Mouse (Mus musculus): ENCODE data around the gene D930020B18Rik.

The D930020B18Rik gene

GRCm38 (mm10) chr10:121641272-121642053 lies at the start of gene D930020B18Rik:
Gene D930020B18Rik (plus strand): TSS chr10:121641588.
- DNase-seq, result no peak

DNA sequence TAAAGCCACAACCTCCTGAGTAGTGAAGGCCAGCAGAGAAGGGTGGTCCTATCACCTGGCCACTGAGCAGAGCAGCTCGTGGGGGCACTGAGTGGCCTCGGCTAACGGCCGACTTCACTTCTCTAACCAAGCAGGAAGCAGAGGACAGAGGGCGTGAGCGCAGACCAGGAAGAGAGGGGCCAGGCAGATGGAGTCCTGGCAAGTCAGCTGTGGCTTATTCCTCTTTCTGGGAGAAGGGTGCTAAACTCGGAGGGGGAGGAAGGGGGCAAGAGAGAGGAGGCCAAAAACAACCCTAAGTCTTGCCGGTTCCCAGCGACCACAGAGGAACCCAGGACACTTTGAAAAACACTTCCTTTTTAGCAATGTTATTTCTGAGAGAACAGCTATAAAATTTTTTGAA lies 44.8 kb upstream of the D930020B18Rik start:
- DNase-seq, result peak; percentile 63

GRCm38 (mm10) chr10:121601272-121601671 lies 40.1 kb upstream of the D930020B18Rik start:
- no peak for DNase-seq

DNA sequence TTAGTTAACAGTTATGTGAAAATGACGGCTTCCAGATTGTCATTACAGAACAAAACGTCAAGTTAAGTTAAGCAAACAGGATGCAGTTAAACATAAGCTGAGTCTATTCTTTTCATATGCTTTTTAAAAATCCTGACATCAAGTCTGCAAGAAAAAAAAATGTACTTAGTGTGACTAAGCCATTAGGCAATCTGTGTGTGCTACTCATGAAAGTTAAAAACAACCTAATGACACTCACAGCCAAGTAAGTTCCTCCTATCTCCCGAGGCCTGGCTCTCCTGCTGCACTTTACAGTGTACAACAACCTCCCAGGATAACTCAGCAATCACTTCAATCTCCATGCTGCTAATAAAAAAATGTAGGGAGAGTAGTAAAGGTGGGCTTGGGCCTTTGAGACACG lies 37.8 kb upstream of the D930020B18Rik start:
- no peak for DNase-seq

DNA sequence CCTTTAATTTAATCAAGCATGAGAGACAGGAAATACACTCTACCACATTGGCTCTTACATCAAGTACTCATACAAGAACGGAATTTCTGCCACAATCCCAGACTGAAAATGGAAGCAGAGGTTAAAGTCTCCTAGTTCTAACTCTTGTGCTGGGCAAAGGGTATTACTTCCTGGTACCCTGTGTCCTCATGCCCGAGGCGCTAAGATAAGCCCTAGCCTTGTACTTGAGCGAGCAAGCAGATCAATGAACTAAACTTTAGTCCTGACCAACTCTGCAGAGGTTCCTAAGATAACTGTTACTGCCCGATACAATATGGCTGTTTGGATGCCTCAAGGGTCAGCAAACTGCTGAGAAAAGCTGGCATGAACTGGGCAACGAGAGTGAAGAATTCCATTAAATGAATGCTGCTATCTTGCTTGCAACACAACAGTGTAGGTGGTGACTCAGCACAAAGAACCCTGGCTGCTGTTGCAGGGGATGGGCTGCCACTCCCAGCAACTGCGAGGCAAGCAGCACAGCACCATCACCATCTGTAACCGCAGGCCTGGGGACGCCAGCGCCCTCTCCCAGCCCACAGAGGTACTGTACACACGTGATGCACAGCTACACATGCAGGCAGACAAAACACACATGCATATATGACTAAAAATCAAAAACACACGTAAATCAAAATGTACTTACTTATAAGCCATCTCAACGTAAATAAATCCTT lies 36.6 kb upstream of the D930020B18Rik start:
- DNase-seq, result no peak

DNA sequence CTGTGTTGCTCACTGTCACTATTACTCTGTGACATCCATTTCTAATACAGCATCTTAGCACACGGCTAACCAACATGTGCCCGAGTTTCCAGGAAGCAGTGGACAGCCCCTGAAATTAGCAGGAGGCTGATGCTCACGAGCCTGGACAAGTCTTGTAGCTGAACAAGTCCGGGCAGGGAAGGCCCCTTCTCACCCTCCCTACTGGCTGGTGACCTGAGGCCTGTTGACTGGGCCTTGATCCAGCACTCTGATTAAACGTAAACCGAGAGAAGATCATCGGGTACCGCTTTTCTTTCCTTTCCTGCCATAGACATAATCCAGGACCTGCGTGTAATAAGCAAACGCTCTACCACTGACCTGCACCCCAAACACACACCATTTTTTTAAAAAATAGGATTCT lies 33.2 kb upstream of the D930020B18Rik start:
- no peak for DNase-seq

GRCm38 (mm10) chr10:121611587-121611986 lies 29.8 kb upstream of the D930020B18Rik start:
- DNase-seq, result no peak

DNA sequence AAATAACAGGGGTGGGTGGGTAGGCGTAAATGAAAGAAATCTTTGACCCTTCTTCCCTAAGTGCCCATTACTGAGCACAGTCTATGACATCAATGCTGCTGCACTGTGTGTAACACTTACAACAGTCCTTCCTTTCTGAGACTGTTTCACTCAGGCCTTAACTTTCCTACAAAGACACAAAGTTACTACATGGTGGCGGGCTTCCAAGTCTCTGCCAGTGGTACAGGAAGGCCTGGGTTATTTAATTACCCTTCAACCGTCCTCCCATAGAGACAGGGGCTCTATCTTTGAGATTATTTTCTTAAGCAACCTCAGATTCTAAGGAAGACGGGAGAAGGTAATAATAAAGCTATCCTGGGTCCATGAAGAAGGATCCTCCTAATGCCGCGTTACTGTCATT lies 28.9 kb upstream of the D930020B18Rik start:
- no peak for DNase-seq

DNA sequence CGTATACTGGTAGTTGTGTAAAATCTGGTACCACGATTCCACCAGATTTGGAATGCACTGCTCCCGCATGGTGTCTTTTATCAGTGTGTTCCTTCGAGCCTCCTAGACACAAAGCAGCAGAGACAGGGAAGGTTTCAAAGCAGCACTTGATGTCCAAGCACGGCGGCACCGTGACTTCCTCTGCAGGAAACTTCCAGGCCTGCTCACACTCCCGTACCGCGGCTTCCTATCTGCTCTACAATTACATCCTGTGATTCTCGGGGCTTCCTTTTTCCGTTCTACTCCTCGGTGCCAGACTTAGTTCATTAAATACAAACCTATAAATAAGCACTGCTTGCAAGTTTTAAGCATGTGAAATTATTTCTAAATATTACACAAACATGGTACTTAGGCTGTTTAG lies 27.8 kb upstream of the D930020B18Rik start:
- DNase-seq, result no peak

GRCm38 (mm10) chr10:121615146-121615870 lies 26.1 kb upstream of the D930020B18Rik start:
- no peak for DNase-seq

DNA sequence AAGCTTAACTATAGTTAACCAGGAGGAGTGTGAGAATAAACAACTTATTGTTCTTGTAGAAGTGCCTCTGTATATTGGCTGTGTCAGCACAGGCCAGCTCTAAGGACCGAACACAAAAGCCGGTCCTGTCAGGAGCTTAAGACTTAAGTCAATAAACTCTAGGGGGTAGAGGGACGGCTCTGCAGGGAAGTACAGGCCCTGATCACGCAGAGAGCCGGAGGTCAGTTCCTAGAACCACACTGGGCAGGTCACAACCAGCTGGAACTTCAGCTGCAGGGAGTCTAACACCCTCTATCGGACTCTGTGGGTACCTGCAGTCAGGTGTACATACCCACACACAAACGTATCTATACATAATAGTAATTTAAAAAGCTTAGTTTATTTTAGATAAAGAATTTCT lies 25.5 kb upstream of the D930020B18Rik start:
- no peak for DNase-seq

DNA sequence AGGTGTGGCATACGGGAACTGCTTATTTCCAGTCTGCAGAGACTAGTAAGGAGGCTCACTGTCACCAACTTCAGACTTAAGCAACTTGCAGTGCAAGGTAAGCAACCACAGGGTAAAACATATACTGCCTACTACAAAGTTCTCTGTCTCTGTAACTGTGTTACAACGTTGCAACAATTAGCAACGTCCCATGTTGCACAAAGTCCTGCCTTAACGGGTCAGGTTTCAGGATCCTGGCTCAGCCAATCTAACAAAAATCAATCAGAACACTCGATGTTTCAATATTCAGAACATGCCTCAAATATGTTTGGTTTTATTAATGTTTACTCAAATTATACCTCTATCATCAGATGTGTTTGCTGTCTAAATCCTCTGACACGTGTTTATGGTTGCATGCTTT lies 19.0 kb upstream of the D930020B18Rik start:
- DNase-seq, result no peak

DNA sequence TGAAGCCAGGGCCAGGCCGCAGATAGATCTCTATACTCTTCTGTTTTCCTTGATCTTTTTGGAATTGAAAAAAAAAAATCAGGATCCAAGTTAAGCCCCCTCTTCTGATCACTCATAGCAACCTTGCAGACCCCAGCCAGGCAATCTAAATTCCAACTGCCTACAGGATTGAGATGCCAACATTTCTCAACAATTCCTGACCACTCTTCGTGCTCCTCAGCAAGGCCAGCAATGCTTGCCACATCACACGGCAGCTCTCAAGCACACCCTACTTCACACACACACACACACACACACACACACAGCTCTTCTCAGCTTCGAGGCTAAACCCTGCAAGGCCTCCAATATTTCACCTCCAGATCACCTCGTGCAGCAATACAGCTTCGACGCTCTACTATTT lies 17.7 kb upstream of the D930020B18Rik start:
- no peak for DNase-seq

DNA sequence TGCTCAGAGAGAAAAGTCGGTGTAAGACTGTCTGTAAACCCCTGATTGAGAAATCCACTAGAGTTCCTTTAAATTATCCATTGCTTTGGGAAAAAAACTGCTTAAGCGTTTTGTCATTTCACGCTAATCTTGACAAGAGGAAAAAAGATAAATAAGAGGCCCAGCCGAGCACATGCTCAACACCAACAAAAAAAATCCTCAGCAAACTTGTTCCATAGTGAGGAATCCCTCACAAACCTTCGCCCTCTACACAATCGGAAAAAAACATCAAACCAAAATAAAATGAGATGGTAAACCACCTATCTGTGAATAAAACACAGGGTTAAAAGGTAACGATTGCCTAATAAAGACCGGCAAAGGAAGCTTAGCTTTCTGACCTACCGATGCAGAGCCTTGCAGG lies 16.4 kb upstream of the D930020B18Rik start:
- DNase-seq, result no peak

DNA sequence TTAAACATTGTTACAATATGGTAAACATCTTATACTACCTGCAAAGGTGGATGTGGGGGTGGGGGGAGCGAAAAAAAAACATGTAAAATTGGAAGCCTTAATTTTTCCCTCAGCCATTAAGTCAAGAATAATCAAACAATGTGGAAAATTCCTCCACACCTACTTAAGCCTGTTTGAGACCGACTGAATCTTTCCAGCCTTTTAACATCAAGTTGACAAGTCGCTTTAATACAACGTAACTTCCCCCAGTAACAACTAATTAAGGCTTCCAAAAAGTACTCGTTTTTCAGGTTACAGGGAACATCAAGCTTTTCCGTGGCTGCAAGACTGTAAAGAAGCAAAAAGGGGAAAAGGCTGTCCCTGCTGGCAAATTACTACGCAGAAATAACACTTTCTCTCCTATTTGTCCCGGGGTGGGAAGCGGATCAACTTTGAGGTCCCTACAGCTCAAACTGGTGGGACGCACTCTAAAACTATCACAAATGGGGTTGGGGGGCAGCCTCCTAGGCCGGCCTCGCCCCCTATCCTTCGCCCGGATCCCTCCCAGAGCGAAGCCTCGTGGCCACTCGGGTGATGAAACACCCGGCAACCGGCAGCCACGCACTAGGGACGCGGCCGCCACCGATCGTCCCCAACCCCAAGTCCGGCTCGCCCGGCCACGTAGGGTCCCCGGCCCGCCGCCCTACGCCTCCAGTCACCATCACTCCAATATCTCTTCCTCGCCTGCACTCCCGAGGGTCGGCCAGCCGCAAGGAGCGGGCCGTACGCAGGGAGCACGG lies 15.8 kb upstream of the D930020B18Rik start:
- no peak for DNase-seq

DNA sequence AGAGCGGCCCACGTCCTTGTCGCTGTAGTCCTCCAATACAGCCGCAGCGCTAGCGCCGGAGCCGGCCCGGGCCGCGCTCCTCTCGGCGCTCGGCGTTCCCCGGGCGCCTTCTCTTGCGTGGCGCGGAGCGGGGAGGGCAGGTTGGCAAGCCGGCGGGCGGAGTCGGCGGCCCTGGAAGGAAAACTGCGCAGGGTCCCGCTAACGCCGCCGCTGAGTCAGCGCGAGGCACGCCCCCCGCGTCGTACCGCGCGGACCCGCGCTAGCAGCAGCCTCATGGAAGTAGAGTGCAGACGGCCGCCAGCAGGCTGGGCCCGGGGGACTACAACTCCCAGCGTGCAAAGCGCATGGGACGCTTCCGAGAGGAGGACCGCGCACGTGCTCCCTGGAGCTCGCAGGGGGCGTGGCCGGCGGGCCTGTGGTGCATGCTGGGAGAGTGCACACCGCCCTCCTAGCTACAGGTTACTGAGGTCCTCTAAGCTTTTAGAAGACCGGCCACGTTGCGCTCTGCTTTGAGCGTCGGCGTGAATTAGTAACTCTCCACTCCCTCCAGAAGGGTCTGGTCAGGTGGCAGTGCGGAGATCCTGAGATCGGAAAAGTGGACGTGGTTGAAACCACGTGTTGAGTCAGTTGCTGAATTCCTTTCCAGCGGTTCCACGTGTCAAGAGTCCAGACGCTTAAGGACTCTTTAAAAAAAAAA lies 15.1 kb upstream of the D930020B18Rik start, which contains the start of gene Xpot:
Xpot (minus strand) TSS at position 147 of the 697 bp plus-strand sequence.
- peak; percentile 98 for DNase-seq

DNA sequence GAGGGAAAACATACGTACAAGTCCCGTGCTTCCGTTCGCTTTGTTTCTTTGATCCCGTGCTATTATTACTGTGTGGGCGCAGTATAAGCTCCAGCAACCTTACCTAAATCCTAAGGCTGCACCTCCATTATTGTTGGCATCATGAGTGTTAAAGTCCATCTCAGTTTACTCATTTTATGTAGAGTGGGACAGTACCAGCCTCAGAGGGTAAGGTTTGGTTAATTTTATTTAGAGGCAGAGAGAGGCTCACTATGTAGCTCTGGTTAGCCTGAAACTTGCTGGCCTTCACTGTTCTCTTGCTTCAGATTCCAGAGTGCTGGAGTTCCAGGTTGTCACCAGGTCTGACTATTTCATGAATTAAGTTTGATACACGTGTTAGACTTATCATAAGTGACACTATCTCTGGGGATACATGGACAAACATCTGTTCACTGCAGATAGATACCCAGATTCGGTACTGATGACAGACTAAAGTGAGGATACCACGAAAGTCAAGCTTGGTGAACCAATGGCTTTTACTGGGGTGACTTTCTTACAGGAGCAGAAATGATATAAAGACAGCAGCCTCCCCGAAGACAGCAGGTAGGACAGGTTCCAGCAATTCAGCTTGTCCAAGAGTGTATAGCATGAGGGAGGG lies 14.1 kb upstream of the D930020B18Rik start:
- DNase-seq, result no peak

DNA sequence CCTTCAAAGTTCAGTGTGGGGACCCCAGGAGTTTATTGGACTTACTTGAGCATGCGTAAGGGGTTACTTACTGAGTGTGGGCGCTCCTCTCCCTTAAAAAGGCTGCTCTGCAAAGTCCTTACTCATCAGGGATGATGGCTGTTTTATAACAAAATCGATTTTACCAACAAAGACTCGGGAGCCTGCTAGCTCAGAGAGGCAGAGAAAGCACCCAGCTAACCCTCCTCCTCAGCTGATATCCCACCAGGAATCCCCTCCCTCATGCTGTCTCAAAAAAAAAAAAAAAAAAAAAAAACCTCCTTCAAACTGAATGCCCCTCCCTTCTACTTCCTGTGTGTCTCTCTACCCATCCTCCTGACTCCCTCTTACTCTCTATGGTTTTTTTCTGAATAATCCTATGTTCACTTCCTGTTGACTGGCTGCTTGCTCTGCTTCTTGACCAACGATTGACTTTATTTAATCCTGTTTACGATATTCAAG lies 12.8 kb upstream of the D930020B18Rik start:
- no peak for DNase-seq

DNA sequence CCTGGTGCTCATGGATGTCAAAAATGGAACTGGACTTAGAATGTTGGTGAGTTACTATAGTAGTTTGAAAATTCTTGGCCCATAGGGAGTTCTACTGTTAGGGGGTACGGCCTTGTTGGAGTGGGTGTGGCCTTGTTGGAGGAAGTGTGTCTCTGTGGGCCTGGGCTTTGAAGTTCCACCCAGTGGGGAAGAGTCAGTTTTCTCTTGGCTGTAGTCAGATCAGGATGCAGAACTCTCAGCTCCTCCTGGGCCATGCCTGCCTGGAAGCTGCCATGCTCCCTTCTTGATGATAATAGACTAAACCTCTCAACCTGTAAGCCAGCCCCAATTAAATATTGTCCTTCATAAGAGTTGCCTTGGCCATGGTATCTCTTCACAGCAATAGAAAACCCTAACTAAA lies 7.2 kb upstream of the D930020B18Rik start:
- DNase-seq, result no peak

DNA sequence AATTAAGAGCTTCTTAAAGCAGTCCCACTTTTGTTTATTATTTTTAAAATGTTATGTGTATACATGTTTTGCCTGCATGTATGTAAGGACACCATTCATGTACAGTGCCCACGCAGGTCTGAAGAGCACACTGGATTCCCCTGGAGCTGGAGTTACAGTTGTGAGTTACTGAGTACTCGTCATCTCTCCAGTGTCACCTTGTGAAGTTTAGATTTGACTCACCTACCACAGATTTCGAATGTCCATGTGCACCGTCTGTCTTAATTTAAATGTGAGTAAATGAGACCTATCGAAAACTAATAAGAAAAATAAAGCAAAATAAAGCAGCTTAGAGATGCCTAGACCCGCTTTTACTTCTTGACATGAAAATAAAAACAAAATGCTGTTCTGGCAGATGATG lies 5.1 kb upstream of the D930020B18Rik start:
- DNase-seq, result no peak

GRCm38 (mm10) chr10:121639573-121639972 lies 1.8 kb upstream of the D930020B18Rik start:
- no peak for DNase-seq
